Mouse (Mus musculus): Measurements from ENCODE around the gene Polrmt. TPM values are rescaled to one million over a fixed set of nuclear protein-coding genes. Genes with fewer than 3 reads are reported as not detected.

Gene Polrmt
- polyA plus RNA-seq, 2 experiments: 33.4 to 64.1 TPM

- Histone ChIP-seq H3K36me3 (ENCODE audit: control insufficient read depth, insufficient read depth, low read length) (0 out of 2 replicates have a peak, but pooled peaks cover 3% of the 10 kb centered on the region), H3K27ac (replicated peaks; ENCODE audit: low read depth, low read length) (peak within 1 kb of the TSS; percentile 72), H3K4me2 (replicated peaks; ENCODE audit: low read depth, low read length, severe bottlenecking) (peak within 1 kb of the TSS; percentile 85), H3K27me3 (ENCODE audit: control insufficient read depth, insufficient read depth, low read length) (no peaks in the 10 kb centered on the region), H3K4me3 (replicated peaks; ENCODE audit: low read length) (peak within 1 kb of the TSS; percentile 76), H3K9ac (ENCODE audit: low read depth, low read length, severe bottlenecking) (peak within 1 kb of the TSS; percentile 85), H3K4me1 (ENCODE audit: control insufficient read depth, insufficient read depth, low read length) (peaks cover 9% of the 10 kb centered on the region), H3K9me3 (ENCODE audit: control insufficient read depth, low read length) (no peaks in the 10 kb centered on the region)
- DNase-seq (ENCODE audit: low spot score): peak; percentile 78
- 0 out of 2 replicates have a peak, but pooled peaks have one; percentile 13 for TF ChIP-seq POLR2A (IDR thresholded peaks at IDR 0.05; ENCODE audit: borderline replicate concordance, extremely low read depth, insufficient read depth, insufficient read length)
- ATAC-seq (ENCODE audit: low FRiP score, low read depth): peak; percentile 56
- 10% methylated on average over 27 of the region's 51 CpGs for WGBS
Measured at GRCm38 (mm10) chr10:79793051-79793737, 46.8 kb upstream of the Polrmt start, which contains the start of gene Palm. Palm (plus strand) TSS chr10:79793572.

DNA sequence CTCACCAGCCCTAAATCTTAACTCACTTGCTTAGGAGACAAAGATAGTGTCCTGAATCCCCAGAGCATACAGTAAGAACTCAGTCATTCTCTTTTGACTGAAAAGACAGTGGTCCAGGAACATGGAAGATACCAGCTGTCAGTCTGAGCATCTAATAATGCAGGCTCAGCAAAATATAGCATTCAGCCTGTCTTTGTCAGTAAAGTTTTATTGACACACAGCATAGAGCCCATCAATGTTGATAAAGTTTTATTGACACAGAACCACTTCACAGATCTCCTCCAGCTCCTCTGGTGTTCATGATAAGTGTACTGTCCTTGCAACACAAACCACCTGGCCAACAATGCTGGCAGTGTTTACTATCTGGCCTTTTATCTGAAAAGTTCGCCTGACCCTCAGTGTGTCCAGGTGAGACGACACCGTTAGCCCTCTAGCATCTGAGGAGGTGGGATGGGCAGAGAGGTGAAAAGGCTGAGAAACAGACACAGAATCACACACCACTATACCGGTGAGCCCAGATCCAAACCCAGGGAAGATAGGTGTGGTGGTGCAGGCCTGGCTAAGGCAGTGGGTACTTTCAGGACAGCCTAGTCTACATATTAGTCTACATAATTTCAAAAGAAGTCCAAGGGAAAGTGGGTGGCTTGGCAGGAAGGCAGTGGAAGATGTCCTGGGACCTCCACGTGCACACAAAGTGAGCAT lies 46.1 kb upstream of the Polrmt start:
- DNase-seq (ENCODE audit: low spot score): no peak
- Histone ChIP-seq H3K4me1 (ENCODE audit: control insufficient read depth, insufficient read depth, low read length) (peaks cover 9% of the 10 kb centered on the region), H3K9me3 (ENCODE audit: control insufficient read depth, low read length) (no peaks in the 10 kb centered on the region), H3K4me3 (replicated peaks; ENCODE audit: low read length) (no peak overlapping the region), H3K36me3 (ENCODE audit: control insufficient read depth, insufficient read depth, low read length) (0 out of 2 replicates have a peak, but pooled peaks cover 3% of the 10 kb centered on the region), H3K4me2 (replicated peaks; ENCODE audit: low read depth, low read length, severe bottlenecking) (no peak overlapping the region), H3K27me3 (ENCODE audit: control insufficient read depth, insufficient read depth, low read length) (no peaks in the 10 kb centered on the region), H3K9ac (ENCODE audit: low read depth, low read length, severe bottlenecking) (no peak overlapping the region), H3K27ac (replicated peaks; ENCODE audit: low read depth, low read length) (no peak overlapping the region)
- WGBS: 78% methylated on average over 5 of the region's 5 CpGs
- no peak for TF ChIP-seq POLR2A (IDR thresholded peaks at IDR 0.05; ENCODE audit: borderline replicate concordance, extremely low read depth, insufficient read depth, insufficient read length)
- no peak for ATAC-seq (ENCODE audit: low FRiP score, low read depth)

DNA sequence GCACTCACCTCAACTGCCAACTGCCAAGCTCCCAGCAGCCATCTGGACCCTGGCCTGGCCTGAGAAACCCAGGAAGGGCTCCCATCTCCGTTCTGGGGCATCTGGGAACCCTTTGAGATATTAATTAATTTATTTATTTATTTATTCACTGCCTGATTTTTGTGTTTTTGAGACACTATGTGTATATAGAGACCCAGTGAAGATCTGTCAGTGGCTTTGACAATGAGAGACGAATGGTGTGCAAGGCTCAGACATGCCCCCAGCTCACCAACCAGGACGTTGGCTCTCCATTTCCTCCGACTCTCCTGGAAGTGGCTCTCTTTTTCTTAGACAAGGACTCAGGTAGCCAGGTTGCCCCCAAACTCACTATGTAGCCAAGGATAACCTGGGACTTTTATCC lies 44.5 kb upstream of the Polrmt start, which contains the start of gene Prss57:
TSS of gene Prss57 (minus strand) at position 101 of the 400 bp plus-strand sequence.
- 0 out of 2 replicates have a peak, but pooled peaks cover 2% of the 10 kb centered on the region for H3K36me3 ChIP-seq (ENCODE audit: control insufficient read depth, insufficient read depth, low read length)
- H3K27ac ChIP-seq (replicated peaks; ENCODE audit: low read depth, low read length): no peak within 1 kb of the TSS
- TF ChIP-seq POLR2A (IDR thresholded peaks at IDR 0.05; ENCODE audit: borderline replicate concordance, extremely low read depth, insufficient read depth, insufficient read length): no peak
- H3K4me3 ChIP-seq (replicated peaks; ENCODE audit: low read length): no peak within 1 kb of the TSS
- peaks cover 9% of the 10 kb centered on the region for H3K4me1 ChIP-seq (ENCODE audit: control insufficient read depth, insufficient read depth, low read length)
- H3K4me2 ChIP-seq (replicated peaks; ENCODE audit: low read depth, low read length, severe bottlenecking): no peak within 1 kb of the TSS
- ATAC-seq (ENCODE audit: low FRiP score, low read depth) (no peak), DNase-seq (ENCODE audit: low spot score) (no peak)
- no peak within 1 kb of the TSS for H3K9ac ChIP-seq (ENCODE audit: low read depth, low read length, severe bottlenecking)
- H3K9me3 ChIP-seq (ENCODE audit: control insufficient read depth, low read length): no peaks in the 10 kb centered on the region
- no peaks in the 10 kb centered on the region for H3K27me3 ChIP-seq (ENCODE audit: control insufficient read depth, insufficient read depth, low read length)
- 86% methylated on average over 4 of the region's 4 CpGs for WGBS

DNA sequence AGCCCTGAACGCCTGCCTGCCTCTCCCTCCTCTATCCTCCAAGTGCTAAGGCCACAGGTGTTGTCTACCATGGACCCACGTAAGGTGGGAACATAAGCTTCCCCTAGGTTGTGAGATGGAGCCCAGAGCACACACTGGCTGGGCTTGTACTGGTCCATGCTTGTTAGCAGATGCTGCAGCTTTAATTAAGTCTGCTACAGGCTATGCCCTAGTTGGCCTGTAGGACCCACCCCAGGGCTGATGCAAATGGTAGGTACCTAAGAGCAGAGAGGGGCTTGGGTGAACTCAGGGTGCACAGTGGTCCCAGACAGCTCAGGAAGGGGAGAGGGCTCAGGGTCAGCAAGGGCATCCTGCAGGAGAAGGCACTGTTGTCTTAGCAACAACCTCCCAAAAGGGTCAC lies 43.2 kb upstream of the Polrmt start:
- no peaks in the 10 kb centered on the region for H3K27me3 ChIP-seq (ENCODE audit: control insufficient read depth, insufficient read depth, low read length)
- no peak overlapping the region for H3K9ac ChIP-seq (ENCODE audit: low read depth, low read length, severe bottlenecking)
- no peaks in the 10 kb centered on the region for H3K36me3 ChIP-seq (ENCODE audit: control insufficient read depth, insufficient read depth, low read length)
- H3K4me3 ChIP-seq (replicated peaks; ENCODE audit: low read length): no peak overlapping the region
- no peak overlapping the region for H3K4me2 ChIP-seq (replicated peaks; ENCODE audit: low read depth, low read length, severe bottlenecking)
- H3K27ac ChIP-seq (replicated peaks; ENCODE audit: low read depth, low read length): no peak overlapping the region
- DNase-seq (ENCODE audit: low spot score) (no peak), ATAC-seq (ENCODE audit: low FRiP score, low read depth) (no peak)
- no peak for TF ChIP-seq POLR2A (IDR thresholded peaks at IDR 0.05; ENCODE audit: borderline replicate concordance, extremely low read depth, insufficient read depth, insufficient read length)
- H3K9me3 ChIP-seq (ENCODE audit: control insufficient read depth, low read length): no peaks in the 10 kb centered on the region
- 51% methylated on average over 2 of the region's 2 CpGs for WGBS
- peaks cover 3% of the 10 kb centered on the region for H3K4me1 ChIP-seq (ENCODE audit: control insufficient read depth, insufficient read depth, low read length)

- Histone ChIP-seq H3K4me2 (replicated peaks; ENCODE audit: low read depth, low read length, severe bottlenecking) (no peak overlapping the region), H3K27ac (replicated peaks; ENCODE audit: low read depth, low read length) (no peak overlapping the region), H3K9me3 (ENCODE audit: control insufficient read depth, low read length) (no peaks in the 10 kb centered on the region), H3K27me3 (ENCODE audit: control insufficient read depth, insufficient read depth, low read length) (no peaks in the 10 kb centered on the region), H3K4me1 (ENCODE audit: control insufficient read depth, insufficient read depth, low read length) (no peaks in the 10 kb centered on the region; the same call in 1 of the 2 replicates), H3K9ac (ENCODE audit: low read depth, low read length, severe bottlenecking) (no peak overlapping the region), H3K4me3 (replicated peaks; ENCODE audit: low read length) (no peak overlapping the region), H3K36me3 (ENCODE audit: control insufficient read depth, insufficient read depth, low read length) (no peaks in the 10 kb centered on the region)
- WGBS: 34% methylated on average over 7 of the region's 7 CpGs
- peak; percentile 77 for DNase-seq (ENCODE audit: low spot score)
- TF ChIP-seq POLR2A (IDR thresholded peaks at IDR 0.05; ENCODE audit: borderline replicate concordance, extremely low read depth, insufficient read depth, insufficient read length): no peak
- no peak for ATAC-seq (ENCODE audit: low FRiP score, low read depth)
Measured at GRCm38 (mm10) chr10:79788386-79789158, 42.2 kb upstream of the Polrmt start.

All from limb, embryonic 14.5 days (tissue).